Mouse (Mus musculus) spleen, postnatal 4 days (tissue): ENCODE measurements around the gene Ndst2.

Experiments
- DNase-seq, 2 experiments: peaks; one replicate each; pipeline ENCODE4 v3.0.0; 2022; ENCODE audit warnings: low spot score in 2 of 2

Gene Ndst2

GRCm38 (mm10) chr14:20733952-20734774 lies at the start of gene Ndst2:
TSS of gene Ndst2 (minus strand) at chr14:20734562.
- DNase-seq: peak; percentile 89 to 94

DNA sequence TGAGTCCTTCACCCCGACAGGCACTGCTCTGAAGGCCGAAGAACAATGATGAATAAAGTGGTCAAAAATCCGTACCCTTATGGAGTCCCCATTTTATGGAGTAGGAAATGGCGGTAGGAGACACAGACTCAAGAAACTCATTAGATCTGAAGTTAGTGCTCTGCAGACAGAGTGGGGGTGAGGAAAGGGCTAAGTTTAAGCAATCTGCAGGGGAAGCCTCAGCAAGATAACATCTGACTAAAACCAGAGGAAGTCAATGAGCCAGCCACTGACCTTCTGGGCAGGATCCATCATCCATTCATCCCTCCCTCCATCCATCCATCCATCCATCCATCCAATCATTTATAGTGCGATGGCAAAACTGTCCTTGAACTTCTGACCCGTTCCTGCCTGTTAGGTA lies 49.2 kb upstream of the Ndst2 start:
- DNase-seq: no peak

- DNase-seq: no peak
These were observed 48.5 kb upstream of the Ndst2 start for GRCm38 (mm10) chr14:20782860-20783259.

DNA sequence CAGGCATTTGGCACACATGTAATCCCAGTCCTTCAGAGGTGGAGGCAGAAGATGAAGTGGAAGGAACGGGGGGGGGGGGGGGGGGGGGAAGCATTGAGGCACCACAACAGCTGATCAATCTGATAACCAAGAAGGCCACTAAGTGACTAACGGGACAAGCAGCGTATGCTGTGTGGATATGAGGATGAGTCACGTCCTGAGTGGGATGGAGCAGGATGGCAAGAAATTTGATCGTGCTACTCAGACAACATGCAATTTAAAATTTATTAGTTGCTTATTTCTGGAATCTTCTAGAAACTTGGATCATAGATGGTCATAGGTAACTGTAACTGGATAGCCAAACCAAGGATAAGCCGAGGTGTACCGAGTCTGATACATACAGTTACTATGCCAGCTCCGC lies 45.9 kb upstream of the Ndst2 start:
- no peak for DNase-seq

DNA sequence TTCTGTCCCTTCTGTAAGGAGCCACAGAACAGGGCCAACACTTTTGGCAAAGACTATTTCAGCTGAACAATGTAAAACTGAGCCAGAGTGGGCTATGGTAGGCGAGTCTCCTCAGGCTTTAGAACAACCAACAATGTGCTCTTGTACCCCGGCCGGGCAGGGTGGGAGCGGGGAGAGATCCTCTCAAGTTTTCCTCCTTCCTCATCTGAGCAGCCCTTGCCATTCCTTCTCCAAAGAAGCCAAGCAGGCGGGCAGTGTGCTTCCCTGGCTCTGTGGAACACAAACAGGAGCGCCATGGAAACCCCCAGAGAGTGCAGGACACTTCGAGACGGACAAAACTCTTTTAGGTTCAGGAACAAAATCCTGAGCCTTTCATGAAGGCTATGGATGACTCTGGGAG lies 44.1 kb upstream of the Ndst2 start:
- no peak for DNase-seq

DNA sequence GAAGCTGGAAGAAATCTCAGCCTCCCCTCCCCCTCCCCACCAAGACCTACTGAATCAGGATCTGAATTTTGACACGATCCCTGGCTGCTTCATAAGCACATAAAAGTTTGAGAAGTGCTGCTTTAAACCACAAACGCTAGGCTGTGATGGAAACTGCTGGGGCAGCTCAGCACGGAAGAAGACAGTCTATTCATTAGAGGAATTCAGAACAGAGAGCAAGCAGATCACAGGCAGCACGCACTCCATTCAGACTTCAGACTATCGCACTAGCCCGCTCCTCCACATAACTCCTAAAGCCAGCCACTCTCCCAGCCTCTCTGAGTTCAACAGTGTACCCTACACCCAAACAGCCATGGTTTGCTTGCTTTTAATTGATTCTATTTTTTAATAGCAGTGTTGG lies 41.3 kb upstream of the Ndst2 start:
- no peak for DNase-seq

DNA sequence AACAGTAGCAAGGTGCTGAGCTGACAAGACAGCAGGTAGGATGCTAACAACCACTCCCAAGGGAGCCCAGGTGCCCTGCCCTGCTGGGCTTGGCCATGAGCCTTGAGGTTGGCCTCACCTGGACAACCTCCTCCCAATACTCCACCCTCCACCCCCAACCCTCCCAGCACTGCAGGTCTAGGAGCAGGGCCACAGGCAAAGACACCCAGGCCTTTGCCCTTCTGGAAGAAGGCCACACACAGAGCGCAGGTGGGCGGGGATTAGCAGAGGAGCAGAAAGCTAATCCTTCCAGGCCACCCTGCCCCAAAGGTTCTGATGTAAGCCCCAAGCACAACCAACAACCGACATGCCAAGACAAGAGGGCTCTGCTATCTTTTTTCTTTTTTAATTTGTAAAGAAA lies 39.0 kb upstream of the Ndst2 start:
- DNase-seq: no peak

GRCm38 (mm10) chr14:20772808-20773207 lies 38.4 kb upstream of the Ndst2 start:
- DNase-seq: no peak

DNA sequence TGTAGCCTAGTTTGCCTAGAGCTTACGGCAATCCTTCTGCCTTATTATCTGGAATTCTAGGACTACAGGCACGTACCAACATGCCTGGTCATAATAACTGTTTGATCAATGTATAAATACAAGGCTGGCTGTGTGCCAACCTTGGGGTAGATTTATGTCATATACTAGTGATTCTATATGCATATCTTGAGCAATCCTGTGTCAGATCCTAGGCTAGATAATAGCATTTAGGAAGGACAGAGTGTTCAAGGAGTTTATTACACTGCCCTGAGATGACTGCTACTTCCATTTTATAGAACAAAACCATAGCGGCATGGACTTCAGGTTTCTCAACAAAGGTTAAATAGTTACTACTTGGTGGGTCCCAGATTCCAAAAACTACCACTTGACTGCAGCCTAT lies 37.6 kb upstream of the Ndst2 start:
- no peak for DNase-seq

GRCm38 (mm10) chr14:20768581-20768980 lies 34.2 kb upstream of the Ndst2 start:
- DNase-seq: no peak

DNA sequence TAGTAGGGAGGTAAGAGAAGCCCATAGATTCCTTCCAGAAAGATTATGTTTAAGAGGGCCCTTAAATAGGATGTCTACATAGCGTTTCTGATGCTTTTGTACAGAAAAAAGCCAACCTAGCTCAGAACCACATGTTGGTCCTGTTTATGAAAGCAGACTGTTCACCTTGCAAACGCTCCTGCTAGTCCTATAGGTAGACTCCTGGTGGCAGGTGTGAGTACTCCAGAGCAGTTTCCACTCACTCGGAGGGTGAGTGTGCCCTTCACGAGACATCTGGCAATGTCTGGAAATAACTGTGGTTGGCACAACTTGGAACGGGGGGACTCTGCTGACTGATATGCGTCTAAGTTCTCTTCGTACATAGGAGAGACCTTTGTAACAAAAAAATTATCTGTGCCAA lies 33.6 kb upstream of the Ndst2 start:
- no peak for DNase-seq

GRCm38 (mm10) chr14:20765642-20766258 lies 31.4 kb upstream of the Ndst2 start:
- peak; percentile 81 to 95 for DNase-seq

- no peak for DNase-seq
These were observed 30.6 kb upstream of the Ndst2 start for GRCm38 (mm10) chr14:20764942-20765341.

GRCm38 (mm10) chr14:20758768-20759435 lies 24.5 kb upstream of the Ndst2 start:
- DNase-seq: no peak

- no peak for DNase-seq
These were observed 23.1 kb upstream of the Ndst2 start for GRCm38 (mm10) chr14:20757370-20757907.

- DNase-seq: no peak
These were observed 19.4 kb upstream of the Ndst2 start for GRCm38 (mm10) chr14:20753792-20754191.

DNA sequence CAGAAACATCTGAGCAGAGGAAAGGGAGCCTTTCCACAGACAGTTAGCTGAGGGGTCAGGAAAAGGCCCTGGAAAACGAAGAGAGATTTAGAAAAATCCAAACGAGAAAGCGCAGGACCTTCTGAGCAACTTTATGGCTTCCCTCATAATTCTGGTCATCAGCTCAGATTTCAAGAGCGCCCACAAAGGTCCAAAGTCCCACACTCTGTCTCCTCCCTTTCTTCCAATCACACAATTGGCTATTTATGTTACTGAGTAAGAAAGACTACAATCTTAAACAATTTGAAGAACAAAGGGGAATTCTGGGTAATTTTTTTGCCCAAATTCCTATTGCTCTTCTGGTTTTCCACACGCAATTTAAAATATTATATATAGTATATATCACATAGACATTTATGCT lies 16.1 kb upstream of the Ndst2 start:
- no peak for DNase-seq

DNA sequence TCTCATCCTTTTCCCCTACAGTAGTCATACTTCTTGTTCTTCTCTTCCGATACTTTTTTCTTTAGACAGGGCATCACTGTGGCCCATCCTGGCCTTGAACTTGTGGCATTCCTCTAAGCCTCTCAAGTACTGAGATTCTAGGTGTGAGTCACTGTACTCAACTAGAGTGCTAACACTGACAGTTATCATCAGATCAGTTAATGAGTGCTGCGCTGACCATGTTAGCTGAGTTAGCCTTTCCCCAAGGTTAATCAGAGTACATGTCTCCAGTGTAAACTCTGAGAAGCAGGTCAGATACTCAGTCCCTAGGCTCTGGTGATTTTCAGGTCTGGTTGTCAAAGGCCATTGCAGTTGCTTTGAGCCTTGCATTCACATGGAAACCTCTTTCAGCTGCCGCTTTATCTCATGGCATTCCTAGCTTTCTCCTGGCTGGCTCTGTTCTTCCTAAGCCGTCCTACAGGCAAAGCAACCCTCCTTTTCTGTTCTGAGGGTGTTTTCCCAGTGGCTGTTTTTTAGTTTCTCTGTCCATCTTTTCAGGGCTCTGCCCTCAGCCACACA lies 15.2 kb upstream of the Ndst2 start:
- DNase-seq: no peak

DNA sequence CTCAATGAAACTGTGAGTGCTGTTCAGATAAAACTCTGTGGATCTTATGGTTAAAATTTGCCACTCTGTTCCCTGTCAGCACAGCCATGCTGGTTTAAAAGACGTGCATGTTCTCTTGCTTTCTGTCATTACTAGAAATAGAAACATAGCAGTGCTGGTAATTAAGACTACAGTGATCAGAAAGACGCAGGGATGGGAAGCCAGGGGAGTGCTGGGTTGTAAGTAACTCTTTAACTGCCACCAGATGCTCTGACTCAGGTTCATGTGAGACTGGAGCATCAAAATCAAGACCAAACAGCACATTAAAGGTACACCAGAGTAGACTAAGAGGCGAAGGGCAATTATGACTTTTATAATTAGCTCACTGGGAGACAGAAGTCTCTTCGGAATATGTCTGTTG lies 14.0 kb upstream of the Ndst2 start:
- no peak for DNase-seq

- DNase-seq: no peak
These were observed 12.6 kb upstream of the Ndst2 start for GRCm38 (mm10) chr14:20746935-20747334.

- DNase-seq: no peak
These were observed 9.3 kb upstream of the Ndst2 start for GRCm38 (mm10) chr14:20743614-20744013.

GRCm38 (mm10) chr14:20741301-20741700 lies 6.9 kb upstream of the Ndst2 start:
- no peak for DNase-seq
